Mouse (Mus musculus) MEL (cell line): ENCODE measurements around the gene Msl1. TPM values are rescaled to one million over a fixed set of nuclear protein-coding genes. Genes with fewer than 3 reads are reported as not detected.

ENCODE experiments used
- DNase-seq: peaks from one replicate; pipeline ENCODE4 v3.0.0; 2011; ENCODE audit warnings: low read depth, low spot score
- H3K27ac ChIP-seq: 2 replicates; pipeline ENCODE4 v1.5.1; 2012; ENCODE audit warnings: low read depth, mild to moderate bottlenecking, control low read depth, low read length, moderate library complexity; ENCODE audit not compliant: control insufficient read depth
- H3K27me3 ChIP-seq, 2 experiments: fragments of 150-350 bp in 1 of 2; sonication (generic) in 1 of 2; 2 replicates each; pipeline ENCODE4 v1.6.1; 2012; ENCODE audit warnings: low read length in 2 of 2, mild to moderate bottlenecking in 2 of 2, improper control_type of control experiment in 1 of 2, moderate library complexity in 1 of 2; ENCODE audit not compliant: insufficient read depth in 2 of 2, control insufficient read depth in 1 of 2
- H3K36me3 ChIP-seq, 2 experiments: 2 replicates each; pipeline ENCODE4 v1.6.1; 2012 to 2014; ENCODE audit warnings: low read length in 2 of 2, improper control_type of control experiment in 1 of 2, inconsistent platforms in 1 of 2, mild to moderate bottlenecking in 1 of 2; ENCODE audit not compliant: insufficient read depth in 2 of 2, control insufficient read depth in 1 of 2
- H3K4me1 ChIP-seq, 2 experiments: fragments of 150-350 bp in 1 of 2; sonication (generic) in 1 of 2; 2 replicates each; pipeline ENCODE4 v1.6.1; 2012; ENCODE audit warnings: low read length in 2 of 2, improper control_type of control experiment in 1 of 2, mild to moderate bottlenecking in 1 of 2; ENCODE audit not compliant: insufficient read depth in 2 of 2, control insufficient read depth in 1 of 2
- H3K4me3 ChIP-seq, 2 experiments: fragments of 150-350 bp in 1 of 2; sonication (generic) in 1 of 2; 2 replicates each; pipeline ENCODE4 v1.5.1; 2012; ENCODE audit warnings: low read depth in 2 of 2, low read length in 2 of 2, mild to moderate bottlenecking in 2 of 2, moderate library complexity in 2 of 2, control low read depth in 1 of 2, improper control_type of control experiment in 1 of 2; ENCODE audit not compliant: control insufficient read depth in 1 of 2, insufficient read depth in 1 of 2
- H3K79me2 ChIP-seq: 2 replicates; pipeline ENCODE4 v1.6.1; 2012; ENCODE audit warnings: mild to moderate bottlenecking, low read length, moderate library complexity; ENCODE audit not compliant: control insufficient read depth, poor library complexity, insufficient read depth
- H3K9ac ChIP-seq: 2 replicates; pipeline ENCODE4 v1.6.1; 2012; ENCODE audit warnings: low read depth, mild to moderate bottlenecking, control low read depth, low read length, moderate library complexity; ENCODE audit not compliant: control insufficient read depth, poor library complexity, severe bottlenecking
- H3K9me3 ChIP-seq: fragments of 150-350 bp; sonication (generic); replicated peaks from 2 replicates; pipeline ENCODE4 v1.6.1; 2012; ENCODE audit warnings: mild to moderate bottlenecking, low read length, improper control_type of control experiment, moderate library complexity; ENCODE audit not compliant: insufficient read depth
- BHLHE40 ChIP-seq: IDR thresholded peaks from 2 replicates; pipeline ENCODE4 v1.6.1; 2012; ENCODE audit warnings: low read depth, mild to moderate bottlenecking, inconsistent platforms, low read length, improper control_type of control experiment, borderline replicate concordance
- CHD2 ChIP-seq: IDR thresholded peaks from 2 replicates; pipeline ENCODE4 v1.6.1; 2011; ENCODE audit warnings: low read length, improper control_type of control experiment
- ELF1 ChIP-seq: IDR thresholded peaks from 2 replicates; pipeline ENCODE4 v1.6.1; 2014; ENCODE audit warnings: low read depth, mild to moderate bottlenecking, inconsistent platforms, low read length, improper control_type of control experiment, moderate library complexity
- EP300 ChIP-seq, 2 experiments: IDR thresholded peaks; 2 replicates each; pipeline ENCODE4 v1.6.1; 2011; ENCODE audit warnings: improper control_type of control experiment in 2 of 2, low read length in 2 of 2, low read depth in 1 of 2, mild to moderate bottlenecking in 1 of 2
- GATA1 ChIP-seq: IDR thresholded peaks from 2 replicates; pipeline ENCODE4 v1.6.1; 2011; ENCODE audit warnings: low read depth, low read length, improper control_type of control experiment
- HCFC1 ChIP-seq: IDR thresholded peaks from 2 replicates; pipeline ENCODE4 v1.6.1; 2012; ENCODE audit warnings: low read depth, mild to moderate bottlenecking, inconsistent platforms, low read length, improper control_type of control experiment, moderate library complexity
- JUND ChIP-seq: IDR thresholded peaks from 2 replicates; pipeline ENCODE4 v1.6.1; 2011; ENCODE audit warnings: low read depth, mild to moderate bottlenecking, improper control_type of control experiment, low read length
- MAZ ChIP-seq: IDR thresholded peaks from 2 replicates; pipeline ENCODE4 v1.6.1; 2012; ENCODE audit warnings: low read depth, mild to moderate bottlenecking, inconsistent platforms, low read length, improper control_type of control experiment
- MXI1 ChIP-seq: IDR thresholded peaks from 2 replicates; pipeline ENCODE4 v1.6.1; 2011; ENCODE audit warnings: mild to moderate bottlenecking, low read depth, low read length, improper control_type of control experiment
- NRF1 ChIP-seq: IDR thresholded peaks from 2 replicates; pipeline ENCODE4 v1.6.1; 2014; ENCODE audit warnings: low read depth, mild to moderate bottlenecking, inconsistent platforms, low read length, improper control_type of control experiment, moderate library complexity; ENCODE audit not compliant: poor library complexity, insufficient read depth, severe bottlenecking
- RAD21 ChIP-seq: IDR thresholded peaks from 2 replicates; pipeline ENCODE4 v1.6.1; 2011; ENCODE audit warnings: mild to moderate bottlenecking, low read depth, low read length, improper control_type of control experiment
- RCOR1 ChIP-seq: IDR thresholded peaks from 2 replicates; pipeline ENCODE4 v1.6.1; 2012; ENCODE audit warnings: low read depth, mild to moderate bottlenecking, inconsistent platforms, low read length, improper control_type of control experiment
- SIN3A ChIP-seq: IDR thresholded peaks from 2 replicates; pipeline ENCODE4 v1.6.1; 2012; ENCODE audit warnings: low read length, improper control_type of control experiment, inconsistent platforms
- SMC3 ChIP-seq: IDR thresholded peaks from 2 replicates; pipeline ENCODE4 v1.6.1; 2011; ENCODE audit warnings: low read depth, low read length, improper control_type of control experiment
- TBP ChIP-seq: IDR thresholded peaks from 2 replicates; pipeline ENCODE4 v1.8.0; 2011; ENCODE audit warnings: low read depth, low read length, improper control_type of control experiment
- TCF12 ChIP-seq: IDR thresholded peaks from 2 replicates; pipeline ENCODE4 v1.6.1; 2014; ENCODE audit warnings: low read depth, mild to moderate bottlenecking, inconsistent platforms, low read length, improper control_type of control experiment, moderate library complexity
- UBTF ChIP-seq: IDR thresholded peaks from 2 replicates; pipeline ENCODE4 v1.6.1; 2012; ENCODE audit warnings: low read depth, mild to moderate bottlenecking, inconsistent platforms, low read length, improper control_type of control experiment, moderate library complexity, borderline replicate concordance; ENCODE audit not compliant: insufficient read depth
- ZC3H11A ChIP-seq: IDR thresholded peaks from 2 replicates; pipeline ENCODE4 v1.6.1; 2012; ENCODE audit warnings: low read depth, mild to moderate bottlenecking, inconsistent platforms, low read length, improper control_type of control experiment
- ZMIZ1 ChIP-seq: IDR thresholded peaks from 2 replicates; pipeline ENCODE4 v1.6.1; 2012; ENCODE audit warnings: low read depth, mild to moderate bottlenecking, inconsistent platforms, low read length, improper control_type of control experiment, moderate library complexity
- polyA plus RNA-seq, 2 experiments: library from polyadenylated mRNA; stranded (reverse) in 1 of 2; unstranded in 1 of 2; fragments of >175 nt in 1 of 2; fragments of >200 nt in 1 of 2; gene quantifications; 2 replicates each; pipeline versions ENCODE4 v1.2.1 to v1.2.4; 2012; ENCODE audit warnings: low replicate concordance in 2 of 2, low read depth in 1 of 2; ENCODE audit not compliant: insufficient read length in 2 of 2, insufficient read depth in 1 of 2, missing spikeins in 1 of 2
- total RNA-seq: library from RNA; depleted of rRNA; stranded (reverse); fragments of 300-350 nt; gene quantifications from 2 replicates; pipeline ENCODE4 v1.2.3, GENCODE M21; 2012

Msl1 gene
- total and polyA plus RNA-seq, 3 experiments: 37.1 to 49.4 TPM; not detected in 1

DNA sequence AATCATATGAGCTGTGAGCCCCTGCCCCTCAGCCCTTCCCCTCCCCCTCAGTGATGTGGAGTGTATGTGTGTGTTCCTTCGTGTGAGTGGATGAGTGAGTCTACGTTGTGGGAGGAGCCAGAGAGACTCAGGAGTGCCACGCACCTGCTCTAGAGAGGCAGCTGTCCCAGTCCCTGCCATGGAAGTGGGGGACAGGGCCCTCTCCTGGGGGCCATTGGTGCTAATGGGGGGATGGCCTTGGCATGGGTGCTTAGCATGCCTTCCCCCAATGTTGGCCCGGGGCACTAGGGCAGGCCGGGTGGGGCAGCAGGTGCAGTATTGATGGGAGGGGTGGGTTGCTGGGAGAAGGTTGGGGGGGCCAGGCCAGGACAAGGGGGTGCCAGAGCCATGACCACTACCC is 28.5 kb upstream of the Msl1 start (continued):
- TF ChIP-seq RAD21 (no peak), ZC3H11A (no peak), EP300 (IDR thresholded peaks at IDR 0.05; ENCODE audit: low read depth in 1 of 2, low read length in 2 of 2) (no peak), UBTF (no peak), HCFC1 (no peak)

DNA sequence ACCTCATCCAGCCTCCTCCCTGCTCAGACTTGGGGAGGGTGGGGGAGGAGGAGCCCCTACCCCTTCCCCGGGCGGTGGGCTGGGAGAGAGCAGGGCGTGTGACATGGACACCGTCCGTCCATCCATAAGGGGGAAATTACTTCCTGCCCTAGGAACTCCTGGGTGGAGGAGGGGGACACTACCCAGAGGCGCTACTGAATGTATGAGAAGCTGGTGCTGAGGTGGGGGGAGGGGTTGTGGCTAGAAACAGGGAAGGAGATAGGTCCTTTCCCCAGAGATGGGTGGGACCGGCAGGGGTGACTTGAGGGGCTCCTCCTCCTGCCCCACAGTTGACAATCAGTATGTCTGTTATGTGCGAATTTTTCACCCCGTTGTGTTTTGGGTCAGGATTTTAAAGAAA is 28.0 kb upstream of the Msl1 start:
- peak; percentile 95 for DNase-seq
- Histone ChIP-seq H3K36me3 (peaks cover 0 to 50% of the 10 kb centered on the region in 2 experiments; a peak in 2 of 4 replicates), H3K27me3 (no peaks in the 10 kb centered on the region), H3K4me1 (peaks cover 31 to 57% of the 10 kb centered on the region in 2 experiments), H3K4me3 (no peak overlapping the region), H3K27ac (no peak overlapping the region; the same call in 1 of the 2 replicates), H3K9me3 (no peaks in the 10 kb centered on the region), H3K79me2 (no peaks in the 10 kb centered on the region; the same call in 1 of the 2 replicates), H3K9ac (peak overlapping the region; percentile 32; the same call in 1 of the 2 replicates)
- TF ChIP-seq TBP (0 out of 2 replicates have a peak, but pooled peaks have one; percentile 26), ZMIZ1 (no peak), CHD2 (peak; percentile 54), MAZ (peak; percentile 27; the same call in 1 of the 2 replicates)

- Histone ChIP-seq H3K27ac (no peak overlapping the region), H3K4me1 (peaks cover 33 to 59% of the 10 kb centered on the region in 2 experiments), H3K4me3 (no peak overlapping the region), H3K27me3 (no peaks in the 10 kb centered on the region), H3K9ac (peak overlapping the region; percentile 43), H3K36me3 (peaks cover 0 to 53% of the 10 kb centered on the region in 2 experiments; a peak in 2 of 4 replicates), H3K9me3 (no peaks in the 10 kb centered on the region), H3K79me2 (no peaks in the 10 kb centered on the region; the same call in 1 of the 2 replicates)
- DNase-seq: no peak
- TF ChIP-seq JUND: no peak
- TF ChIP-seq ZMIZ1: 0 out of 2 replicates have a peak, but pooled peaks have one; percentile 40
These were observed 27.6 kb upstream of the Msl1 start for GRCm38 (mm10) chr11:98767713-98768112.

DNA sequence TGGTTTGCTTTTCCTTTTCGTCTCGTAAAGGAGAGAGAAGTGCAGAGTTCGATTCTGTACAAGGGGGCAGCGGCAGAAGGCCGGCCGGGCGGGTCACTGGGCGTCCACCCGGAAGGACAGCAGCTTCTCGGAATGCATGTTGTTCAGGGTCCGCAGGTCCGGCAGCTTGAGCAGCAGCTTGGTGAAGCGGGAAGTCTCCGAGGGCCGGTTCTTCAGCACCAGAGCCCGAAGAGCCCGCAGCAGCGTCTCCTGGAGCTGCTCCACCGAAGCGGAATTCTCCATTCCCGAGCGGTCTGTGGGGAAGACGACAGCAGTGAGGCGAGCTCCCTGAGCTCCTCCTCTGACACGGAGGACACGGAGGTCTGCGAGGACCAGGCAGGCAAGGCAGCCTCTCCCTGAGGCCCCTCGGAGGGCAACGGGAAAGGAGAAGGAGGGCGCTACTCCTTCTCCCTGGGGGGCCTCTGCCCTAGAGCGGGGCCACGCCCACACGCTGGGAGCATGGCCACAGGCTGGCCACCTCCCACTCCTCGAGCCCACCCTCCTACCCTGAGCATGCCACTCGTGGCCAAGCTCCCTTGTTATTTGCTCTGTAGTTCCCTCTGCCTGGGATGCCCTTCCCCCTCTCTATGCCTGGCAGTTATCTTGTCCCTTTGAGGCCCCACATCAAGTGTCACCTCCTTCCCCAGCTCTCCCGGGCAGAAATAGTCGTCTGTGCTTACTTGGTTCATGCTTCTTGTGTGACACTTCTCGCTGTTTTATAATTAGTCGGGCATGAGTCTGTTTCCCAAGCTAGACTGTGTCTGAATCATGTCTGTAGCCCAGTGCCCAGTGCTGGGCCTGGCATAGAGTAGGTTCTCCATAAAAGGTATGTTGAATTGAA is 26.9 kb upstream of the Msl1 start:
- H3K27ac ChIP-seq: peak overlapping the region; percentile 59
- H3K27me3 ChIP-seq: no peaks in the 10 kb centered on the region
- no peak overlapping the region for H3K4me3 ChIP-seq
- DNase-seq: peak; percentile 84
- peaks cover 37 to 60% of the 10 kb centered on the region in 2 experiments for H3K4me1 ChIP-seq
- H3K9me3 ChIP-seq: no peaks in the 10 kb centered on the region
- no peaks in the 10 kb centered on the region; the same call in 1 of the 2 replicates for H3K79me2 ChIP-seq
- peaks cover 0 to 56% of the 10 kb centered on the region in 2 experiments; a peak in 2 of 4 replicates for H3K36me3 ChIP-seq
- peak overlapping the region; percentile 43 for H3K9ac ChIP-seq
- TF ChIP-seq MXI1 (no peak; the same call in 1 of the 2 replicates), ZC3H11A (no peak), ELF1 (no peak), BHLHE40 (peak; percentile 38; the same call in 1 of the 2 replicates), TCF12 (peak; percentile 36; the same call in 1 of the 2 replicates), CHD2 (peak; percentile 82), EP300 (IDR thresholded peaks at IDR 0.05; ENCODE audit: low read depth in 1 of 2, low read length in 2 of 2) (peak in 1 of 2 experiments; percentile 79; a peak in 2 of 4 replicates), TBP (peak; percentile 35; the same call in 1 of the 2 replicates), NRF1 (no peak), SIN3A (peak; percentile 69; the same call in 1 of the 2 replicates), ZMIZ1 (0 out of 2 replicates have a peak, but pooled peaks have one; percentile 8), SMC3 (no peak), RCOR1 (0 out of 2 replicates have a peak, but pooled peaks have one; percentile 46), MAZ (0 out of 2 replicates have a peak, but pooled peaks have one; percentile 34), GATA1 (peak; percentile 71)
